Mouse (Mus musculus) retina, postnatal 7 days (tissue): ENCODE measurements around the gene Sema6d.

ENCODE experiments used
- DNase-seq: peaks from one replicate; pipeline ENCODE4 v3.0.0-alpha.2; 2012; ENCODE audit warnings: low read depth, low spot score

The Sema6d gene

GRCm38 (mm10) chr2:124168411-124168810, 78.6 kb downstream of the Sema6d start:
- DNase-seq = no peak

DNA sequence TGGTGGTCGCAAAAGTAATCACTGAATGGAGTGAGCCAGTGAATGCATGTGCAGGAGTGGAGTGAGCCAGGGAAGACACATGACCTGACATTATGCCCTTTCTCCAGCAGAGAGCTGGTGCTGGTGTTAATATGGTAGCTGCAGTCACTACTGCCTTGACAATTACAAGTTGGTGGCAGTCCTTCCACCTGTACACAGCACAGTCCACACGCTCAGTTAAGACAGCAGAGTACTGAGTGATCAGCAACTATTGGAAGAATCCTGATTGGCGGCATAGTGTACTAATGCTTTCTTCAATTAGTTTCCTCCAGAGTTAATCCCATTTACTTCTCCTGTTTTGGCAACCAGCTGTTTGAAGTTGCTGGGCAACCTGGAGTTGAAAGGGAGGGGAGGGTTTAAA, 81.9 kb downstream of the Sema6d start:
- DNase-seq = no peak

GRCm38 (mm10) chr2:124176265-124176664, 86.5 kb downstream of the Sema6d start:
- DNase-seq = no peak

DNA sequence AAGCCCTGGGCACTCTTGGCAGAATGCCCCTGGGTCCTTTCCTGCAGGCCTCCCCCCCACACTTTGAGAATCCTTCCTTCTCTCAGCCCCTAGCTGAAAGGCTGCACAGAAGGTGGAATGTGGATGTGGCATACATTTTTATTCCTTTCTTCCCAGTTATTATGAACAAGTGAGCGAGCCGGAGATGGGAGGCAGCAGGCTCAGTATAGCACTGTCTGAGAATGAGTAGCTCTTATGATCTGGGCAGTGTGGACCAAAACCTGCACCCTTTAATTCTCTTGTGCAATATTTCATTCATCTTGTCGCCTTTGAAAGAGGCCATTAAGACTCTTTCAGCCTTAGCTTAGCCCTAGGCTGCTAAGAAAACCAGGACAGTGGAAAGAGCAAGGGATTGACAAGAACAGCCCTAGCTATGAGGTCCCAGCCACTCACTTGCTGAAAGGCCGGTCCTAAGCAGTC, 87.0 kb downstream of the Sema6d start:
- DNase-seq = no peak

GRCm38 (mm10) chr2:124189271-124189670, 99.5 kb downstream of the Sema6d start:
- DNase-seq = no peak

DNA sequence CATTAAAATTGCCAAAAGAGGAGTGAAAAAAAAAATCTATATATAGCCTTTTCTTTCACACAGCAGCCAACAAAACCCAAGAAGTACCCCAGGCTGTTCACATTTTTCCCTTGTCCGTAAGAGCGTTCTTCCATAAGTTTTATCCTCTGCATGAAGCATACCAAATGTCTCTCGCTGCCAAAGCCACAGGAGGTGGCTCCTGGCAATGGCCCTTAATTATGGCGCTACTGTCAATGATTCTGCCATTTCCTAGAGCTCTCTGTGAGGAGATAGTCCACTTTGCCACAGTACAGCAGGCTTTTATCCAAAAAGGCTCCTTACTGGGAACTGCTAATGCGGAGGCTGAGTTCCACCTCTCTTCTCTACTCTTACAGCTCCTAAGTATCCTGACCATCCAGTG, 104.3 kb downstream of the Sema6d start:
- DNase-seq = no peak

DNA sequence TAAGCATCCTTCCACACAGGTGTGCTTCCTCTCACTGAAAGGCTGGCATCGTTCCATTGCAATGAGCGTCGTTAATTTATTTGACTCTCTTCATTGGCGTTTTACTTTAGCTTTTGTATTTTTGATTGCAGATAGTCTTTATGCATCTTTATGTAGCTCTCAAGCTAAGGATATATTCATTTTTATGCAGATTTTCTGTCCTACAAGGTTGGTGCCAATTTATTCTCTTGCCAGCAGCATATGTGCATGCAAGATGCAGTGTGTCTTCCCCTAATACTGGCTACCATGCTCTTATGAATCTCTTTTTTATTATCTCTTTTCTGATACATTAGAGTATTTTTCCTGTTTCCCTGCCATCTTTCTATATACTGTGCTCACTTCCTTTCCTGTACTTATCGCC, 111.7 kb downstream of the Sema6d start:
- no peak for DNase-seq

GRCm38 (mm10) chr2:124202475-124202990, 112.8 kb downstream of the Sema6d start:
- DNase-seq = no peak

- no peak for DNase-seq
Observed at GRCm38 (mm10) chr2:124205811-124206210, 116.0 kb downstream of the Sema6d start.

DNA sequence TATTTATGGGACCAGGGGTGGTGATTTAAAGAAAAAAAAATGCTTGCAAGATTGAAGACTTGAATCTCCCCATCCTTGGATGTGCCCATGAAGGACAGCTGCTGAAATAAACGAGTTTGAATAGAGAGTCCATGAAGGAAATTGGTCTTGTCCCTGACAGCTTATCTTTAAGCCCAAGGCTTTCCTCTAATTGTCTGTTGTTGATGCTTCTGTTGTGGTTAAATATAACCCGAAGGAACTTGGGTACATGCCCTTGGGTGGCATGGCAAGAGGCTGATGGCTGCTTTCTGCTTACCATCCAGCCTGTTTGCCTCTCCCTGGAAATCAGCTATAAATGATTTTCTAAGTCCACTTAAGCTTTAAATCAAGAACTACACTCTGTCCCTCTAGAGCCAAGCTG, 118.5 kb downstream of the Sema6d start:
- no peak for DNase-seq

GRCm38 (mm10) chr2:124223559-124223958, 133.8 kb downstream of the Sema6d start:
- no peak for DNase-seq

DNA sequence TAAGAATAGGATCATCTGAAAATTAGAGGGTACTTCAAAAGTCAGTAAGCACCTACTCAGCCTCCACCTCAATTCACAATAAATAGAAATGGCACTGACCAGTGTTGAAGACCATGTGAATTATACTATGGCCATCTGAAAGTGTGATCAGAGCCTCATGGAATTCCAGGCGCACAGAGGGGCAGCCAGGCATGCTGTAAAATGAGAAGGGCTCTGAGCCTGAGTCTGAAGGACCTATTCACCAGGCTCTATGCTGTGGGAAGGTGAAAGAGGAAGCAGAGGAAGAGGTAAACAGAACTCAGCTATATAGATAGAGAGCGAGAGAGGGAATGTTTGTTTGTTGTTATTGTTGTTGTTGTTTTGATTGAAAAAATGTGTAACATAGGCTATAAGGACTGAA, 134.6 kb downstream of the Sema6d start:
- no peak for DNase-seq

GRCm38 (mm10) chr2:124234636-124235221, 145.0 kb downstream of the Sema6d start:
- DNase-seq = no peak

GRCm38 (mm10) chr2:124235237-124236055, 145.7 kb downstream of the Sema6d start:
- no peak for DNase-seq

DNA sequence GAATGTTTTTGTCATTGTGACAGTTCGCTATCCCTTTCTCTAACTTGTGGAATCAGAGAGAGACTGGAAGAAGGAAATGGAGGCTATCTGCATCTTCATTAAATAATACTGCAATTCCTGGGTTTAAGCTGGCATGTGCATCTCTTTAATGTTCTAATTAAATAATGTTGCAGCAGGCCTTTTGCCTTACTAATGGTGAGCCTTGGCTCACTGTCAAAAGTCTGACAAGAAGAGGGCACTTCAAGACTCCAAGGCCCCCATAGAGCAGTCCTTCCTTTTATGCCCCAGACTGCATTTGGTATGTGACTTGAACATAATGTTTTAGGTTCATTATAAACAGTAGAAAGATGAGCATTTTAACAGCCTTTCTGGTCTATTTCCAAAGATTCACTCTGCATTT, 147.1 kb downstream of the Sema6d start:
- no peak for DNase-seq

GRCm38 (mm10) chr2:124243608-124244007, 153.8 kb downstream of the Sema6d start:
- no peak for DNase-seq

DNA sequence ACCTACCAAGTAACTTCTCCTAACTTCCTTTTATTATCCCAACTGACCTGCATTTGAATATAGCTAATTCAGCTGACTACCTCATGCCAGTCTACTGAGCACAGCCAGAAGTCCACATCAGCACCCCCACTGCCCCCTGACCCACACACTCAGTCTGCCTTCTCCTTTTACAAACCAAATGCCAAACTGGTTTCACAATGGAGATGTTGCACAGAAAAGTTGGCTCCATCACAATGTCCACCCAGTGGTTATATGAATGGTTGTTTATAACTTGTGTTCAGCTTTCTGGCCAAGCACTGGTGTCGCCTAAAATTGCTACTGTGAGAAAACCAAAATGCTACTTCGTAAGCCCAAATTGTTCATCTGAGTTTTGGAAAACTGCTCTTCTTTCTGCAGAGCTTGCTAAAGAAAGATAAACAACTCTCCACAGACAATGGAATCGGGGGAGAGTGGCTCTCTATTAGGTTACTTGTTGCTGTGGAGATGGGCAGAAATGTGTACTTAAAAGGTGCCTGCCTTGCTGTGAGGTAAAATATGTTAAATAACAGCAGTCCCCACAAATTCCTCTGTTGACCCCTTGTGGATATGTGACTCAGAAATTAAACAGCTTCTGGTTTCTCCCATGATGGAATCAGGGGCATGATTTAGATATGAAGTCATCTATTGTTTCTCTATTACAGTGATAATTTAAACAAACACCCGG, 154.9 kb downstream of the Sema6d start:
- DNase-seq = no peak

- DNase-seq = no peak
Observed at GRCm38 (mm10) chr2:124258108-124258507, 168.3 kb downstream of the Sema6d start.

GRCm38 (mm10) chr2:124264309-124264708, 174.5 kb downstream of the Sema6d start:
- DNase-seq = no peak

GRCm38 (mm10) chr2:124271156-124271555, 181.4 kb downstream of the Sema6d start:
- no peak for DNase-seq

DNA sequence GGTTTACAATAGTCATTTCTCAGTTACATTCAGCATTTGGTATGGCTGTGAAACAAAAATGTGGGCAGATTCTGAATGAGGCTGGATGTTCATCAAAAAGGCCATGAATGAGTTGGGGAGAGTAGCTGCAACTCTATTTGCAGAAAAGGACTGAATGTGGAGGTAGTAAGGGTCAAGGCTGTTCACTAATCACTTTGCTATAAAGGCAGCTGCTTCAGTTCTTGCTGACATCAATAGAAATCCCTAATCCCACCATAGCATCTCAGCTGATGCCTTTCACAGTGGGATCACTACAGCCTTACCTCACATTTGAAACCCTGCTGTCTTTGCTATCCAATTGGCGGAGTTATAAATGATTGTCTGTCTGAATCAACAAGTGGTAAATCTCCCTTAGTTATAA, 187.7 kb downstream of the Sema6d start:
- no peak for DNase-seq

DNA sequence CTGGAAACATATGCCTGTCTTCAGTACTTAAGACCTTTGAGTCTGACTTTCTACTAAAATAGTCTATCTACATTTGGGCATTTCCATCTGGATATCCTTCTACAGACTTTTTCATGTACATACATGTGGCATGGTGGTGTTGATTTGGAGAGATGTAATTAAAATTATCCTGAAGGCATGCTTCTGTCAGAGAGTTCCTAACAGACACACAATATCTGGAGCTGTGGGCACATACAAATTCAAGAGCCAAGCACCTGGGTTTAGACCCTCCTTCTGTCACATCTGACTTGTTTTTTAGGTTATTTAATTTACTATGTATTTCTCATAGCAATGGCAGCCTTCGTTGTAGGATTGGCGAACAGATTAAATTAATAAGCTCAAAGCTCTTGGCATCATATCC, 195.3 kb downstream of the Sema6d start:
- no peak for DNase-seq
